Mouse (Mus musculus) macrophage (primary cell): ENCODE results near the gene Gm10775. TPM values are rescaled to one million over a fixed set of nuclear protein-coding genes. Genes with fewer than 3 reads are reported as not detected.

Experiments used
- H3K27ac ChIP-seq: fragments of 350-480 bp; formaldehyde crosslinking; 2 replicates; pipeline ENCODE4 v1.9.0; 2021
- H3K36me3 ChIP-seq: fragments of 350-480 bp; formaldehyde crosslinking; 2 replicates; pipeline ENCODE4 v1.9.0; 2021; ENCODE audit errors: inconsistent target
- H3K4me3 ChIP-seq: fragments of 350-480 bp; formaldehyde crosslinking; 2 replicates; pipeline ENCODE4 v1.9.0; 2021; ENCODE audit errors: inconsistent target
- H3K79me2 ChIP-seq: fragments of 350-480 bp; formaldehyde crosslinking; 2 replicates; pipeline ENCODE4 v1.9.0; 2021; ENCODE audit errors: inconsistent target
- WGBS: methylation state at CpG from one replicate; pipeline ENCODE4 v1.1.7; 2026; ENCODE audit warnings: inconsistent platforms; ENCODE audit not compliant: missing documents; 5-methylcytosine and 5-hydroxymethylcytosine counted together
- polyA plus RNA-seq: library from polyadenylated mRNA; stranded (reverse); fragments of 250-400 nt; gene quantifications from 3 replicates; pipeline ENCODE4 v1.2.4, GENCODE M21; 2018; ENCODE audit warnings: inconsistent platforms

Gene Gm10775
- polyA plus RNA-seq, 1 experiment from 2014 or later = not detected

DNA sequence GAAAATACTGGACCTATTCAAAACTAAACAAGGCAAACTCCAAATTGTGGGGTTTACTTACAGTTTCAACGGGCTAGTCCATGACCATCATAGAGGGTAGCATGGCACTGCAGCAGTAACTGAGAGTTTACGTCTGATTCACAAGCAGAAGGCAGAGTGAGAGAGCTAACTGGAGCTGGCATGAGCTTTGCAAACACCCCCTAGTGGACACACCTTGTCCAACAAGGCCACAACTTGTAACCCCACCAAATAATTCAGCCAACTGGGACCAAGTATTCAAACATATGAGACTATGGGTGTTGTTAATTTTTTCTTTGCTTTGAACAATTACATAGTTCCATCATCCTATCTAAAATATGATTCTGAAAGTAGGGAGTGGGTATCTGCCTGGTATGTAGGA lies 27.4 kb downstream of the Gm10775 start:
- 90% methylated on average over 2 of the region's 2 CpGs for WGBS
- Histone ChIP-seq H3K4me3 (no peak overlapping the region), H3K79me2 (no peaks in the 10 kb centered on the region), H3K36me3 (peaks cover 49% of the 10 kb centered on the region), H3K27ac (no peak overlapping the region)

DNA sequence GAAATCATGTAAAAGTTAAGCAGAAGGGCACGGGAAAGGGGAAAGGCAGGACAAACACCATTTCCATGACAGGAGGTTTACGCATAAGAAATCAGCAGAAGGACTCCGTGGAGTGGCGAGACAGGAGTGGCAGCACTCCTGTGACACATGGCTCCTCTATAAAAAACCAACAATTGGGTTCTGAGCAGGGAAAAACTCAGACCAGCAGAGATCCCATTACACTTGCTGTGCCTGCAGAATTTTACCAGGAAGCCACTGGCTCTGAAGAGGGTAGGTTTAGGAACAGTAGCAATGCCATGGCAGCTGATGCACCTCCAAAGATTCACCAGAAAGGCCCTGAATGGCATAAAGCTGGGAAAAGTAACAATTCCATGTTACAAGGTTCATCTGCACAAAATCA lies 37.0 kb downstream of the Gm10775 start:
- 100% methylated on average over 4 of the region's 4 CpGs for WGBS
- H3K36me3 ChIP-seq = peaks cover 47% of the 10 kb centered on the region
- no peak overlapping the region for H3K27ac ChIP-seq
- no peaks in the 10 kb centered on the region for H3K79me2 ChIP-seq
- H3K4me3 ChIP-seq = no peak overlapping the region

Other genes with a start within 250 kb of the Gm10775 start
- gene Spata31d1c, start 226.5 kb upstream of the Gm10775 start, polyA plus RNA-seq = not detected in 3 replicates
- gene Prss47, start 206.8 kb upstream of the Gm10775 start, polyA plus RNA-seq = not detected in 3 replicates
- gene Mfsd14b, start 146.6 kb upstream of the Gm10775 start, polyA plus RNA-seq = 44.9 to 54.6 TPM (median 47.6 TPM) in 3 replicates
- gene Olfr465-ps1, start 121.5 kb upstream of the Gm10775 start, polyA plus RNA-seq = not detected in 3 replicates
- gene Olfr466, start 109.3 kb upstream of the Gm10775 start, polyA plus RNA-seq = not detected in 3 replicates
- gene Nlrp4f, start 53.6 kb upstream of the Gm10775 start, polyA plus RNA-seq = 0.03 TPM in 1 of 3 replicates, not detected in the others
- gene Zfp369, start 19.3 kb downstream of the Gm10775 start, polyA plus RNA-seq = 8.6 to 15.6 TPM (median 14.0 TPM) in 3 replicates